Mouse (Mus musculus) C2C12 (cell line): Measurements from ENCODE around the gene Gm34653.
"Not testable (repeated sequence)": the region's sequence is repeated elsewhere in the genome, so short reads cannot be mapped to it uniquely, and the experiment has no call there.

ENCODE experiments used
- CEBPB ChIP-seq: IDR thresholded peaks from one replicate; pipeline ENCODE4 v1.6.1; 2011; ENCODE audit warnings: low read depth, mild to moderate bottlenecking, control low read depth, moderate library complexity
- CTCF ChIP-seq: IDR thresholded peaks from one replicate; pipeline ENCODE4 v1.5.1; 2011; ENCODE audit not compliant: control insufficient read depth, insufficient read depth, insufficient read length
- MAX ChIP-seq: IDR thresholded peaks from one replicate; pipeline ENCODE4 v1.6.1; 2011; ENCODE audit warnings: mild to moderate bottlenecking, control low read depth
- MYOD1 ChIP-seq: IDR thresholded peaks from one replicate; pipeline ENCODE4 v1.6.1; 2011; ENCODE audit warnings: low read depth; ENCODE audit not compliant: control insufficient read depth, insufficient read length
- USF1 ChIP-seq: IDR thresholded peaks from one replicate; pipeline ENCODE4 v1.6.1; 2011; ENCODE audit warnings: low read depth, mild to moderate bottlenecking, control low read depth, moderate library complexity

GRCm38 (mm10) chr2:34815893-34816292, 16.9 kb upstream of the Gm34653 start:
- TF ChIP-seq CTCF, MAX, CEBPB, MYOD1, USF1: not testable (repeated sequence)
